Mouse (Mus musculus) erythroblast, embryonic 14.5 days (primary cell): ENCODE results near the gene Klhl30.

Experiments used
- GATA1 ChIP-seq: IDR thresholded peaks from 2 replicates; pipeline ENCODE4 v1.6.1; 2012; ENCODE audit warnings: low read length, inconsistent platforms, mixed read lengths
- TAL1 ChIP-seq: IDR thresholded peaks from 3 replicates; pipeline ENCODE4 v1.6.1; 2012; ENCODE audit warnings: low read length, inconsistent platforms, mixed read lengths

DNA sequence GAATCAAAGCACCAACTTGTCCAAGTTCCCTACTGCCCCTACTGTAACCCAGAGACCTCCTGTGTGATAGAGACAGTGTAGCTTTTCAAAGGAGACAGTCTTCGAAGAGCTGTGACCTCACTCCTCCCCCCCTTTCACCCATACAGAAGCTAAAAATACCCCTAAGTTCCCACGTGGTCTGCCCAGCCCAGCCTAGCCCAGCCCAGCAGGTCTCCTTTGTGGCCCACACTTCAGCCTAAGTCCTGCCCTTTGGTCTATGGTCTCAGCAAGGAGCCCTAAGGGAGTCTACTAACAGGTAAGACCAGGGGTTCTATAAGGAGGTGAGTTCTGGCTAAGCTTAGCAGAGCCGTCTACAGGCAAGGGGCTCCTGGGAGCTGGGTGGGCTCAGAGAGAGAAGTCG lies at the start of gene Klhl30:
- TF ChIP-seq GATA1: no peak
- TF ChIP-seq TAL1: no peak
